ENCODE assay signal across 18 mouse cellular contexts in the genomic region with DNA sequence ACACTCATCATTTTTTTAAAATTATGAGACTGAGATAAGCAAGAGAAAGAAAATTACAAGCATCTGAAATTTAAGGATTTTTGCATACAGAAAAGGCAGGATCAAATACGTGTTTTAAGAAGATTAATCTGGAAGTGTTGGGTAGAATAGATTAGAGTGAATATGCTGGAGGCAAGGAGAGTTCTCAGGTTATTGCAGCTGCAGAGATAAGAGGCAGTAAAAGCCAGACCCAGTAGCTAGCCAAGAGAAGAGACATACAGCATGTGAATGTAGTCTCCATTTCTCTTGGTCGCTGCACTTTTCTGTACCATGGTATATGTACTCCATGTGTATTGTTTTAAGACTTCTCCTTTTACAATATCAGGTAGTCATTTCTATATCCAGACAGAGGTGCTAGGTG.
DNase-seq lines count a peak whose midpoint lies in the region; ATAC-seq and TF ChIP-seq lines count a peak whose summit lies in the region.
"Had no signal": no experiment of that assay in that cellular context is flagged by ENCODE, and none has a peak within 500 bp of the region (broad histone marks: within the 10 kb centered on the region; RNA-seq: fewer than 3 reads in every experiment).

No protein-coding gene starts in this region.

- no peak overlapping the region for H3K9ac ChIP-seq in liver, embryonic 12.5 days
- no peak overlapping the region for H3K9ac ChIP-seq in liver, embryonic 14.5 days (replicated peaks)
- H3K9ac ChIP-seq: forebrain, embryonic 13.5 days; hindbrain, embryonic 14.5 days had no signal

- WGBS in liver, embryonic 12.5 days (ENCODE audit: insufficient replicate concordance): 39% methylated on average over 2 of the region's 2 CpGs
- WGBS in liver, embryonic 14.5 days (ENCODE audit: insufficient replicate concordance): 33% methylated on average over 2 of the region's 2 CpGs

- peaks cover 17% of the 10 kb centered on the region for H3K4me1 ChIP-seq in liver, embryonic 12.5 days
- H3K4me1 ChIP-seq in liver, embryonic 14.5 days (replicated peaks; ENCODE audit: control insufficient read depth in 2 of 2, insufficient read depth in 2 of 2, low read length in 1 of 2): peaks cover 3 to 8% of the 10 kb centered on the region in 2 experiments; a peak in 3 of 4 replicates

- intact Hi-C loops in heart, postnatal 14 days (cut with DNase I): no loop called here

- H3K9me3 ChIP-seq in liver, embryonic 12.5 days (replicated peaks): no peaks in the 10 kb centered on the region
- no peaks in the 10 kb centered on the region for H3K9me3 ChIP-seq in liver, embryonic 14.5 days (ENCODE audit: control insufficient read depth, low read length)
- H3K9me3 ChIP-seq: embryonic facial prominence, embryonic 10.5 days; forebrain, embryonic 13.5 days; heart, embryonic 10.5 days had no signal

- ATAC-seq in liver, embryonic 12.5 days: peak; percentile 78
- ATAC-seq in liver, embryonic 14.5 days (ENCODE audit: insufficient read depth): peak; percentile 76
- ATAC-seq: forebrain, embryonic 13.5 days had no signal

- H3K36me3 ChIP-seq in liver, embryonic 12.5 days: no peaks in the 10 kb centered on the region
- no peaks in the 10 kb centered on the region for H3K36me3 ChIP-seq in liver, embryonic 14.5 days (replicated peaks; ENCODE audit: control insufficient read depth, insufficient read depth, low read depth)
- H3K36me3 ChIP-seq: embryonic facial prominence, embryonic 10.5 days; heart, embryonic 10.5 days had no signal

- H3K27ac ChIP-seq in liver, embryonic 12.5 days: no peak overlapping the region
- H3K27ac ChIP-seq in liver, embryonic 14.5 days: no peak overlapping the region
- H3K27ac ChIP-seq: embryonic facial prominence, embryonic 10.5 days; forebrain, embryonic 13.5 days; heart, embryonic 10.5 days; hindbrain, embryonic 14.5 days had no signal

- TF ChIP-seq CTCF in liver, embryonic 14.5 days (IDR thresholded peaks at IDR 0.05; ENCODE audit: low read depth): no peak

- H3K4me2 ChIP-seq in liver, embryonic 12.5 days: no peak overlapping the region
- H3K4me2 ChIP-seq in liver, embryonic 14.5 days (ENCODE audit: low read depth): no peak overlapping the region
- H3K4me2 ChIP-seq: forebrain, embryonic 13.5 days; hindbrain, embryonic 14.5 days had no signal

- no peaks in the 10 kb centered on the region for H3K27me3 ChIP-seq in liver, embryonic 12.5 days (replicated peaks)
- no peaks in the 10 kb centered on the region for H3K27me3 ChIP-seq in liver, embryonic 14.5 days (ENCODE audit: control insufficient read depth, insufficient read depth, low read length)
- H3K27me3 ChIP-seq: forebrain, embryonic 13.5 days had no signal

- peak; percentile 40 for DNase-seq in heart, adult 11 months
- no peak for DNase-seq in heart, postnatal 14 days
- DNase-seq in liver: no peak
- peak in 2 of 3 experiments; percentile 7 to 17 for DNase-seq in liver, embryonic 14.5 days (ENCODE audit: low read depth in 3 of 3, low spot score in 3 of 3)
- DNase-seq in embryo, embryonic 10.5 days (ENCODE audit: low spot score): no peak
- no peak for DNase-seq in thymus, postnatal 36 days
- DNase-seq: adrenal gland, postnatal 10 days; cerebellum, adult 18-20 months; cerebellum, adult 9-11 months; cerebellum, postnatal 36 days; gastrocnemius, postnatal 36 days; heart, adult 18-20 months; heart, postnatal 10 days had no signal

- peak; percentile 41 for TF ChIP-seq EP300 in liver, embryonic 14.5 days (IDR thresholded peaks at IDR 0.05; ENCODE audit: low read depth)

- no peak overlapping the region for H3K4me3 ChIP-seq in liver, embryonic 12.5 days
- H3K4me3 ChIP-seq in liver, embryonic 14.5 days (ENCODE audit: insufficient read depth in 1 of 2, low read depth in 2 of 2, low read length in 2 of 2): no peak overlapping the region
- H3K4me3 ChIP-seq: embryonic facial prominence, embryonic 10.5 days; forebrain, embryonic 13.5 days; heart, embryonic 10.5 days had no signal

Comparison
In these comparisons a context has a peak if more than half of its experiments do, and no peak if none do; other contexts are left out.
1. DNase-seq: peak in heart, adult 11 months (single experiment) and liver, embryonic 14.5 days (2 of 3); none in heart, postnatal 14 days (0 of 2), liver (single experiment), embryo, embryonic 10.5 days (single experiment) and thymus, postnatal 36 days (0 of 2).